Mouse (Mus musculus) lung, postnatal 0 days (tissue): ENCODE measurements around the gene Gm20219. TPM values are rescaled to one million over a fixed set of nuclear protein-coding genes. Genes with fewer than 3 reads are reported as not detected.

Source experiments
- ATAC-seq: fragments of 200-750 bp; cut with Nextera tagmentation; 2 replicates; pipeline ENCODE4 v1.8.0; 2017; ENCODE audit warnings: moderate library complexity
- DNase-seq: peaks from one replicate; pipeline ENCODE4 v3.0.0-alpha.2; 2016; ENCODE audit warnings: low spot score
- H3K27ac ChIP-seq: fragments of 300-500 bp; sonication (generic); 2 replicates; pipeline ENCODE4 v1.5.1; 2014; ENCODE audit warnings: antibody characterized with exemption, mild to moderate bottlenecking, low read length, mixed read lengths
- H3K27me3 ChIP-seq: fragments of 300-500 bp; sonication (generic); replicated peaks from 2 replicates; pipeline ENCODE4 v1.6.1; 2014; ENCODE audit warnings: low read length, mixed read lengths; ENCODE audit not compliant: insufficient read depth
- H3K36me3 ChIP-seq: fragments of 300-500 bp; sonication (generic); 2 replicates; pipeline ENCODE4 v1.6.1; 2014; ENCODE audit warnings: low read length, mixed read lengths; ENCODE audit not compliant: insufficient read depth
- H3K4me1 ChIP-seq: fragments of 300-500 bp; sonication (generic); 2 replicates; pipeline ENCODE4 v1.6.1; 2014; ENCODE audit warnings: antibody characterized with exemption, low read depth, low read length, mixed read lengths; ENCODE audit not compliant: insufficient read depth
- H3K4me2 ChIP-seq: fragments of 300-500 bp; sonication (generic); replicated peaks from 2 replicates; pipeline ENCODE4 v1.6.1; 2014; ENCODE audit warnings: low read depth, mild to moderate bottlenecking, low read length, moderate library complexity, mixed read lengths
- H3K4me3 ChIP-seq: fragments of 300-500 bp; sonication (generic); 2 replicates; pipeline ENCODE4 v1.5.1; 2014; ENCODE audit warnings: low read depth, low read length
- H3K9ac ChIP-seq: fragments of 300-500 bp; sonication (generic); replicated peaks from 2 replicates; pipeline ENCODE4 v1.6.1; 2014; ENCODE audit warnings: low read depth, mild to moderate bottlenecking
- H3K9me3 ChIP-seq: fragments of 300-500 bp; sonication (generic); 2 replicates; pipeline ENCODE4 v1.6.1; 2016; ENCODE audit warnings: low read length, mixed read lengths
- CTCF ChIP-seq: IDR thresholded peaks from 2 replicates; pipeline ENCODE4 v1.5.1; 2016; ENCODE audit warnings: antibody characterized with exemption, mild to moderate bottlenecking
- EP300 ChIP-seq: IDR thresholded peaks from 2 replicates; pipeline ENCODE4 v1.6.1; 2016; ENCODE audit warnings: antibody characterized with exemption, mild to moderate bottlenecking, control low read depth
- WGBS: fragments of 180-500 bp; shearing (Covaris S2); extraction: QIAGEN DNeasy Blood & Tissue Kit; methylation state at CpG from one replicate; pipeline ENCODE4 v1.1.7; 2014; 5-methylcytosine and 5-hydroxymethylcytosine counted together
- polyA plus RNA-seq: library from polyadenylated mRNA; unstranded; fragments of >200 nt; fragmentation: Nextera tagmentation; extraction: Ambion mirVana; gene quantifications from 2 replicates; pipeline ENCODE4 v1.2.1, GENCODE M21; 2015

Gm20219 gene
- polyA plus RNA-seq: 3.5 and 3.8 TPM in 2 replicates

- Histone ChIP-seq H3K27ac (peak within 1 kb of the TSS; percentile 14; the same call in 1 of the 2 replicates), H3K27me3 (no peaks in the 10 kb centered on the region), H3K9ac (no peak within 1 kb of the TSS), H3K36me3 (no peaks in the 10 kb centered on the region), H3K4me1 (no peaks in the 10 kb centered on the region), H3K9me3 (no peaks in the 10 kb centered on the region), H3K4me2 (peak within 1 kb of the TSS; percentile 35), H3K4me3 (peak within 1 kb of the TSS; percentile 3; the same call in 1 of the 2 replicates)
- TF ChIP-seq CTCF: no peak
- TF ChIP-seq EP300: no peak
- peak; percentile 93 for ATAC-seq
- DNase-seq: peak; percentile 79
- 54% methylated on average over 20 of the region's 20 CpGs for WGBS
Measured at GRCm38 (mm10) chr17:56554122-56554551, at the start of gene Gm20219. Gene Gm20219, minus strand, starts transcription at chr17:56554387.

DNA sequence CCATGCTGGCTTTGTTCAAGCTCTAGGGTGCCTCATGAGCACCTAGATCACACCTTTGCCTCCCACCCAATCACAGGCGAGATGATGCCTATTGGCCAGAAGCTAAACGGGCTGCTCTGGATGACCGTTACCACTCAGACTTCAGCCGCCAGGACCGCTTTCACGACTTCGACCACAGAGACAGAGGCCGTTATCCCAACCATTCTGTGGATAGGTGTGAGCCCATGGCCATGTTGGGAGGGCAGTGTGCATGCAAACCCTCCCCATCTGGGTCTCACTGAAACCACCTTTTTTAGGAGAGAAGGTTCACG lies 49.8 kb upstream of the Gm20219 start:
- 82% methylated on average over 9 of the region's 9 CpGs for WGBS
- Histone ChIP-seq H3K4me2 (no peak overlapping the region), H3K4me1 (peaks cover 4% of the 10 kb centered on the region), H3K27ac (no peak overlapping the region), H3K27me3 (no peaks in the 10 kb centered on the region), H3K4me3 (no peak overlapping the region), H3K36me3 (peaks cover 50% of the 10 kb centered on the region), H3K9ac (no peak overlapping the region), H3K9me3 (no peaks in the 10 kb centered on the region)
- DNase-seq: no peak
- TF ChIP-seq CTCF (no peak), EP300 (no peak)
- ATAC-seq: no peak

DNA sequence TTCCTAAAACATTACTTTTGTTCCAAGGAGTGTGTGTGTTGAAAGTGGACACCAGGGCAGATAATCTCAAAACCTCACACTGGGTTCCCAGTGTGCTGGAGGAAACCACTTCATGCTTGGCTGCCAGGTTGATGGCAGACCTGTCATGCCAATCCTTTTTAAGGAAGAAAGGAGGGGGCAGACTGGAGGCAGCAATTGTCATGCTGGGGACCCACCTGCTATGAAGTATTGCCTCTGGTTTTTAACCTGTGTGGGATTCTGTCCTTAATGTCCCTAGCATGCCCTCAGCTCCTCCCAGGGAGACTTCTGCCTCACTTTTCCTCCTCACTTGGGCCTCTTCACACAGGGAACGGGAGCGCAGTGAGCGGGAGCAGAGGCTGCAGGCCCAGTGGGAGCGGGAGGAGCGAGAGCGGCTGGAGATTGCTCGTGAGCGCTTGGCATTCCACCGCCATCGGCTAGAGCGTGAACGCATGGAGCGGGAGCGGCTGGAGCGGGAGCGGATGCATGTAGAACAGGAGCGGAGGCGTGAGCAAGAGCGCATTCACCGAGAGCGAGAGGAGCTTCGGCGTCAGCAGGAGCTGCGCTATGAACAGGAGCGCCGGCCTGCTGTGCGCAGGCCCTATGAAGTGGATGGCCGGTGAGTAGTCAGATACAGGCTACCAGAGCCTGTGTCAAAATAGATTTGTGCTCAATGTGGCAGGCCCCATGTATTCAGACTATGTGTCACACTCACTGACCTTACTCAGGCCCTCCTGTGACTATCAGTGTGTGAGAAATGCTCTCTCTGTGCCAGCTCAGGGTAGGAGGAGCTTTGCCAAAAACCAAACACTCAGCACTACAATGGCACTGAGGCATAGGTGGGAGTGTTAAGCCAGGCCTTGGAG lies 49.2 kb upstream of the Gm20219 start:
- Histone ChIP-seq H3K4me3 (no peak overlapping the region), H3K4me1 (no peaks in the 10 kb centered on the region; the same call in 1 of the 2 replicates), H3K36me3 (peaks cover 50% of the 10 kb centered on the region), H3K27ac (no peak overlapping the region), H3K9me3 (no peaks in the 10 kb centered on the region), H3K27me3 (no peaks in the 10 kb centered on the region), H3K4me2 (no peak overlapping the region), H3K9ac (no peak overlapping the region)
- 92% methylated on average over 28 of the region's 28 CpGs for WGBS
- no peak for DNase-seq
- ATAC-seq: no peak
- TF ChIP-seq CTCF: no peak
- no peak for TF ChIP-seq EP300

DNA sequence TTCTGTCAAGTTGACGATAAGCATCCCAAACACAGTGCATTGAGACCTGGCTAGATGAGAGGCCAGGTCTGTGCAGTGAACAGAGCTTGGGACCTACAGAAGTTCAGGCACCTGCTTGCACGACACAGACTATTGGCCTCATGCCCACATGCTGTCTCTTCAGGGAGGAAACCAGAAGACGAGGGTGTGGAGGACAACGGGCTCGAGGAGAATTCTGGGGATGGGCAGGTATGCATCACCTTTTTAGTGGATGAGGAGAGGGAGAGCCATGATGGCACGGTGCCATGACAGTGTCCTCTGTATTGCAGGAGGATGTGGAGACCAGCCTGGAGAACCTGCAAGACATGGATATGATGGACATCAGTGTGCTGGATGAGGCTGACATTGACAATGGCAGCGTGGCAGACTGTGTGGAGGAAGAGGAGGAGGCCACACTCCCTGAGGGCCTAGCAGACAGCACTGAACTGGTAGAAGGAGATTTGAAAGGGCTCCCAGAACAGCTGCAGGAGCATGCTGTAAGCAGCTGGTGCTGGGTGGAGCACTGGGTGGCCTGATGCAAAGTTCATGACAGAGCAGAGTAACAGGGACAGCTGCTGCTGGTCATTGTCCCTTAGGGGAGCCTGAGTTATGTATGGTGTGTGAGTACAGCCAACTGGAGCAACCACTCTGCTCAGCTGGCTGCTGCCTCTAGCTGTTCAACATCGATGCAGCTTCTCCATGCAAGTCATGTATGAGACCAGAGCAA lies 39.5 kb upstream of the Gm20219 start:
- Histone ChIP-seq H3K36me3 (peaks cover 65% of the 10 kb centered on the region), H3K27ac (no peak overlapping the region), H3K9me3 (no peaks in the 10 kb centered on the region), H3K4me2 (no peak overlapping the region), H3K9ac (no peak overlapping the region), H3K27me3 (no peaks in the 10 kb centered on the region), H3K4me1 (no peaks in the 10 kb centered on the region), H3K4me3 (no peak overlapping the region)
- 77% methylated on average over 8 of the region's 8 CpGs for WGBS
- DNase-seq (peak; percentile 32), ATAC-seq (peak; percentile 61)
- 0 out of 2 replicates have a peak, but pooled peaks have one; percentile 8 for TF ChIP-seq CTCF
- TF ChIP-seq EP300: no peak

DNA sequence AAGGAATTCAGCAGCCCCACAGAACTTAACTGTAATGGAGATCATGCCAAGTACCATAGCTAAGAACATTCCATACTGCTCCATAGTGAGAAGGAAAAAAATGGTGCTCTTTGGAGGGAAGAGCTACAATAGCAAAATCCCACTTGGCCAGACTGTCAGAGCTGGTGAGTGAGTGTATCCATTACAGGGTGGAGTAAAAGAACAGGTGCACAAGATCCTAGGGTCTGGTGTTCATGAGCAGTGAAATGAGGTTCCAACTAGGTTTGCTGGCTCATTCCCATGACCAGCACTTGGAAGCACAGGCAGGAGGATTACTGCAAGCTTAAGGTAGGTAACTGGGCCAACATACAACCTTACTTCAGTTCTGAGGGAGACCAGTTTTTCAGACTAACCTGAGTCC lies 38.4 kb upstream of the Gm20219 start:
- Histone ChIP-seq H3K4me3 (no peak overlapping the region), H3K4me1 (no peaks in the 10 kb centered on the region), H3K9me3 (no peaks in the 10 kb centered on the region), H3K4me2 (no peak overlapping the region), H3K27me3 (no peaks in the 10 kb centered on the region), H3K36me3 (peaks cover 58% of the 10 kb centered on the region), H3K27ac (no peak overlapping the region), H3K9ac (no peak overlapping the region)
- DNase-seq (no peak), ATAC-seq (no peak)
- TF ChIP-seq CTCF (no peak), EP300 (no peak)

GRCm38 (mm10) chr17:56588921-56589320 lies 34.7 kb upstream of the Gm20219 start:
- H3K9me3 ChIP-seq: no peaks in the 10 kb centered on the region
- ATAC-seq (no peak), DNase-seq (no peak)
- peaks cover 25% of the 10 kb centered on the region for H3K36me3 ChIP-seq
- no peaks in the 10 kb centered on the region for H3K27me3 ChIP-seq
- H3K27ac ChIP-seq: no peak overlapping the region
- 92% methylated on average over 4 of the region's 4 CpGs for WGBS
- TF ChIP-seq CTCF (no peak), EP300 (no peak)
- no peak overlapping the region for H3K9ac ChIP-seq
- no peak overlapping the region for H3K4me3 ChIP-seq
- H3K4me2 ChIP-seq: no peak overlapping the region
- H3K4me1 ChIP-seq: peaks cover 11% of the 10 kb centered on the region; the same call in 1 of the 2 replicates
